Mouse (Mus musculus) MEL (cell line): Measurements from ENCODE around the gene 1600012H06Rik.

ENCODE experiments used
- CHD1 ChIP-seq: IDR thresholded peaks from 2 replicates; pipeline ENCODE4 v1.6.1; 2012; ENCODE audit warnings: low read depth, mild to moderate bottlenecking, inconsistent platforms, low read length, improper control_type of control experiment
- CTCF ChIP-seq, 3 experiments: IDR thresholded peaks in 2 of 3; conservative IDR thresholded peaks in 1 of 3; 2 replicates each; pipeline ENCODE4 v1.5.1; 2011 to 2012; ENCODE audit warnings: low read length in 3 of 3, low read depth in 2 of 3, mild to moderate bottlenecking in 2 of 3, improper control_type of control experiment in 1 of 3, inconsistent platforms in 1 of 3, mixed read lengths in 1 of 3, moderate library complexity in 1 of 3; ENCODE audit not compliant: control insufficient read depth in 1 of 3, insufficient read depth in 1 of 3, poor library complexity in 1 of 3, severe bottlenecking in 1 of 3
- ELF1 ChIP-seq: IDR thresholded peaks from 2 replicates; pipeline ENCODE4 v1.6.1; 2014; ENCODE audit warnings: low read depth, mild to moderate bottlenecking, inconsistent platforms, low read length, improper control_type of control experiment, moderate library complexity
- EP300 ChIP-seq, 2 experiments: IDR thresholded peaks; 2 replicates each; pipeline ENCODE4 v1.6.1; 2011; ENCODE audit warnings: improper control_type of control experiment in 2 of 2, low read length in 2 of 2, low read depth in 1 of 2, mild to moderate bottlenecking in 1 of 2
- ETS1 ChIP-seq: IDR thresholded peaks from 2 replicates; pipeline ENCODE4 v1.6.1; 2012; ENCODE audit warnings: low read depth, mild to moderate bottlenecking, inconsistent platforms, low read length, improper control_type of control experiment, moderate library complexity
- HCFC1 ChIP-seq: IDR thresholded peaks from 2 replicates; pipeline ENCODE4 v1.6.1; 2012; ENCODE audit warnings: low read depth, mild to moderate bottlenecking, inconsistent platforms, low read length, improper control_type of control experiment, moderate library complexity
- POLR2A ChIP-seq, 2 experiments: IDR thresholded peaks; 2 replicates each; pipeline ENCODE4 v1.6.1; 2011 to 2012; ENCODE audit warnings: low read length in 2 of 2, mild to moderate bottlenecking in 2 of 2, control low read depth in 1 of 2, improper control_type of control experiment in 1 of 2, low read depth in 1 of 2, moderate library complexity in 1 of 2; ENCODE audit not compliant: control insufficient read depth in 1 of 2, insufficient read depth in 1 of 2, poor library complexity in 1 of 2
- POLR2AphosphoS5 ChIP-seq: IDR thresholded peaks from 2 replicates; pipeline ENCODE4 v1.6.1; 2012; ENCODE audit warnings: low read depth, borderline replicate concordance, mild to moderate bottlenecking, inconsistent platforms, low read length, moderate library complexity, mixed read lengths
- SIN3A ChIP-seq: IDR thresholded peaks from 2 replicates; pipeline ENCODE4 v1.6.1; 2012; ENCODE audit warnings: low read length, improper control_type of control experiment, inconsistent platforms
- TAL1 ChIP-seq: IDR thresholded peaks from 2 replicates; pipeline ENCODE4 v1.6.1; 2012; ENCODE audit warnings: mild to moderate bottlenecking, inconsistent platforms, low read length, moderate library complexity, mixed read lengths
- TCF12 ChIP-seq: IDR thresholded peaks from 2 replicates; pipeline ENCODE4 v1.6.1; 2014; ENCODE audit warnings: low read depth, mild to moderate bottlenecking, inconsistent platforms, low read length, improper control_type of control experiment, moderate library complexity

GRCm38 (mm10) chr17:14931469-14931868 lies 11.5 kb upstream of the 1600012H06Rik start:
- TF ChIP-seq SIN3A = no peak
- TF ChIP-seq ELF1 = no peak
- TF ChIP-seq TAL1 = no peak
- TF ChIP-seq CTCF (IDR thresholded peaks at IDR 0.05 in 2 of 3, conservative IDR thresholded peaks at IDR 0.05 in 1 of 3; ENCODE audit: control insufficient read depth in 1 of 3, insufficient read depth in 1 of 3, low read depth in 2 of 3, low read length in 3 of 3, poor library complexity in 1 of 3, severe bottlenecking in 1 of 3) = no peak
- no peak for TF ChIP-seq EP300 (IDR thresholded peaks at IDR 0.05; ENCODE audit: low read depth in 1 of 2, low read length in 2 of 2)
- no peak for TF ChIP-seq POLR2AphosphoS5
- no peak for TF ChIP-seq TCF12
- no peak for TF ChIP-seq POLR2A (IDR thresholded peaks at IDR 0.05; ENCODE audit: control insufficient read depth in 1 of 2, insufficient read depth in 1 of 2, low read depth in 1 of 2, low read length in 2 of 2, poor library complexity in 1 of 2)
- TF ChIP-seq HCFC1 = no peak
- TF ChIP-seq ETS1 = no peak
- no peak for TF ChIP-seq CHD1
